Mouse (Mus musculus) thymus, adult 18-20 months (tissue): ENCODE results near the gene Krt81.

Experiments
- DNase-seq, 2 experiments: peaks; one replicate each; pipeline ENCODE4 v3.0.0; 2022; ENCODE audit warnings: mixed read lengths in 2 of 2

Gene Krt81

GRCm38 (mm10) chr15:101453093-101453736 is 10.3 kb downstream of the Krt81 start:
- DNase-seq, result peak; percentile 33 to 35

GRCm38 (mm10) chr15:101447444-101447843 is 16.1 kb downstream of the Krt81 start, which contains the start of gene Krt88:
Gene Krt88 (plus strand): TSS chr15:101447744.
- no peak for DNase-seq

GRCm38 (mm10) chr15:101446572-101446971 is 17.0 kb downstream of the Krt81 start:
- no peak for DNase-seq

GRCm38 (mm10) chr15:101440837-101441236 is 22.7 kb downstream of the Krt81 start:
- DNase-seq, result no peak

GRCm38 (mm10) chr15:101438555-101438954 is 25.0 kb downstream of the Krt81 start, which contains the start of gene Krt87:
Gene Krt87 (minus strand): TSS chr15:101438804.
- no peak for DNase-seq

- DNase-seq, result no peak
Measured at GRCm38 (mm10) chr15:101436611-101437010, 26.9 kb downstream of the Krt81 start.

- DNase-seq, result no peak
Measured at GRCm38 (mm10) chr15:101424914-101425313, 38.6 kb downstream of the Krt81 start.

- DNase-seq, result no peak
Measured at GRCm38 (mm10) chr15:101420903-101421302, 42.6 kb downstream of the Krt81 start.

- DNase-seq, result no peak
Measured at GRCm38 (mm10) chr15:101418950-101419349, 44.6 kb downstream of the Krt81 start.

- DNase-seq, result no peak
Measured at GRCm38 (mm10) chr15:101414807-101415565, 48.6 kb downstream of the Krt81 start.

- DNase-seq, result no peak
Measured at GRCm38 (mm10) chr15:101413916-101414635, 49.5 kb downstream of the Krt81 start.

GRCm38 (mm10) chr15:101412188-101412587 is 51.4 kb downstream of the Krt81 start:
- DNase-seq, result no peak

- DNase-seq, result no peak
Measured at GRCm38 (mm10) chr15:101410775-101411174, 52.8 kb downstream of the Krt81 start, which contains the start of gene Krt7. Gene Krt7 (plus strand): TSS chr15:101411043.
